Mouse (Mus musculus) activated CD4-positive, CD25-positive, alpha-beta regulatory T cell, adult 4 months (primary cell): ENCODE data around the gene Hist2h2bb. TPM values are rescaled to one million over a fixed set of nuclear protein-coding genes. Genes with fewer than 3 reads are reported as not detected.
A peak's percentile ranks its signal among the peaks of the same experiment; 100 is the strongest.

Experiments
- ATAC-seq: one replicate; pipeline ENCODE4 v1.8.0; 2017
- polyA plus RNA-seq, 2 experiments: library from polyadenylated mRNA; unstranded; fragments of 100-300 nt; shearing (Covaris generic); gene quantifications; one replicate each; pipeline ENCODE4 v1.2.1; 2017

Hist2h2bb gene
- polyA plus RNA-seq, 2 experiments from 2014 or later = 5.2 to 11.1 TPM

GRCm38 (mm10) chr3:96239949-96240798 is 29.4 kb upstream of the Hist2h2bb start, which contains the start of gene Hist2h2aa2:
Gene Hist2h2aa2, minus strand, starts transcription at chr3:96240276.
- ATAC-seq = peak; percentile 75

GRCm38 (mm10) chr3:96240799-96241197 is 28.8 kb upstream of the Hist2h2bb start:
- no peak for ATAC-seq

- no peak for ATAC-seq
These were observed 25.5 kb upstream of the Hist2h2bb start for GRCm38 (mm10) chr3:96243921-96244572.

- peak; percentile 74 for ATAC-seq
These were observed 24.3 kb upstream of the Hist2h2bb start, which contains the start of gene Hist2h2aa1 for GRCm38 (mm10) chr3:96245003-96245886. Gene Hist2h2aa1, plus strand, starts transcription at chr3:96245497.

- ATAC-seq = peak; percentile 33
These were observed 23.5 kb upstream of the Hist2h2bb start for GRCm38 (mm10) chr3:96246018-96246417.

GRCm38 (mm10) chr3:96246427-96246856 is 23.1 kb upstream of the Hist2h2bb start, which contains the start of gene Hist2h3c1:
Gene Hist2h3c1, plus strand, starts transcription at chr3:96246685.
- peak; percentile 56 for ATAC-seq

GRCm38 (mm10) chr3:96247356-96248140 is 22.0 kb upstream of the Hist2h2bb start:
- ATAC-seq = no peak

GRCm38 (mm10) chr3:96248141-96249033 is 21.2 kb upstream of the Hist2h2bb start:
- no peak for ATAC-seq

- no peak for ATAC-seq
These were observed 20.6 kb upstream of the Hist2h2bb start for GRCm38 (mm10) chr3:96249034-96249345.

GRCm38 (mm10) chr3:96250890-96251289 is 18.7 kb upstream of the Hist2h2bb start:
- no peak for ATAC-seq

- ATAC-seq = no peak
These were observed 17.8 kb upstream of the Hist2h2bb start for GRCm38 (mm10) chr3:96251787-96252186.

GRCm38 (mm10) chr3:96254683-96255355 is 14.7 kb upstream of the Hist2h2bb start:
- ATAC-seq = no peak

- ATAC-seq = no peak
These were observed 13.5 kb upstream of the Hist2h2bb start for GRCm38 (mm10) chr3:96255926-96256593.

GRCm38 (mm10) chr3:96257190-96257589 is 12.4 kb upstream of the Hist2h2bb start:
- no peak for ATAC-seq

GRCm38 (mm10) chr3:96260220-96260619 is 9.3 kb upstream of the Hist2h2bb start:
- no peak for ATAC-seq

GRCm38 (mm10) chr3:96261623-96262022 is 7.9 kb upstream of the Hist2h2bb start:
- no peak for ATAC-seq

- ATAC-seq = peak; percentile 57
These were observed 7.2 kb upstream of the Hist2h2bb start for GRCm38 (mm10) chr3:96262216-96262875.

- peak; percentile 83 for ATAC-seq
These were observed 6.5 kb upstream of the Hist2h2bb start, which contains the start of gene Hist2h4 for GRCm38 (mm10) chr3:96262979-96263550. Gene Hist2h4, minus strand, starts transcription at chr3:96263311.
